Mouse (Mus musculus): ENCODE results near the gene Lamb2. TPM values are rescaled to one million over a fixed set of nuclear protein-coding genes. Genes with fewer than 3 reads are reported as not detected.
A peak's percentile ranks its signal among the peaks of the same experiment; 100 is the strongest.

Gene Lamb2
- polyA plus RNA-seq, 2 experiments: 4.3 to 8.3 TPM

- DNase-seq (ENCODE audit: low read depth in 3 of 3, low spot score in 3 of 3) (no peak), ATAC-seq (ENCODE audit: insufficient read depth) (no peak)
- WGBS (ENCODE audit: insufficient replicate concordance): 74% methylated on average over 10 of the region's 10 CpGs
- TF ChIP-seq CTCF (IDR thresholded peaks at IDR 0.05; ENCODE audit: low read depth): no peak
- TF ChIP-seq EP300 (IDR thresholded peaks at IDR 0.05; ENCODE audit: low read depth): no peak
- peaks cover 7 to 8% of the 10 kb centered on the region in 2 experiments for H3K4me1 ChIP-seq (replicated peaks; ENCODE audit: control insufficient read depth in 2 of 2, insufficient read depth in 2 of 2, low read length in 1 of 2)
- no peak overlapping the region for H3K27ac ChIP-seq
- H3K36me3 ChIP-seq (replicated peaks; ENCODE audit: control insufficient read depth, insufficient read depth, low read depth): peaks cover 74% of the 10 kb centered on the region
- H3K27me3 ChIP-seq (ENCODE audit: control insufficient read depth, insufficient read depth, low read length): no peaks in the 10 kb centered on the region
- no peaks in the 10 kb centered on the region for H3K9me3 ChIP-seq (ENCODE audit: control insufficient read depth, low read length)
- no peak overlapping the region for H3K9ac ChIP-seq (replicated peaks)
- no peak overlapping the region for H3K4me3 ChIP-seq (ENCODE audit: insufficient read depth in 1 of 2, low read depth in 2 of 2, low read length in 2 of 2)
- H3K4me2 ChIP-seq (ENCODE audit: low read depth): no peak overlapping the region
Measured at GRCm38 (mm10) chr9:108494905-108495304, 15.4 kb downstream of the Lamb2 start.

- Histone ChIP-seq H3K9ac (replicated peaks) (no peak overlapping the region), H3K36me3 (replicated peaks; ENCODE audit: control insufficient read depth, insufficient read depth, low read depth) (peaks cover 74% of the 10 kb centered on the region), H3K4me1 (replicated peaks; ENCODE audit: control insufficient read depth in 2 of 2, insufficient read depth in 2 of 2, low read length in 1 of 2) (no peaks in the 10 kb centered on the region), H3K27ac (no peak overlapping the region), H3K27me3 (ENCODE audit: control insufficient read depth, insufficient read depth, low read length) (no peaks in the 10 kb centered on the region), H3K4me2 (ENCODE audit: low read depth) (no peak overlapping the region), H3K9me3 (ENCODE audit: control insufficient read depth, low read length) (no peaks in the 10 kb centered on the region), H3K4me3 (ENCODE audit: insufficient read depth in 1 of 2, low read depth in 2 of 2, low read length in 2 of 2) (no peak overlapping the region)
- ATAC-seq (ENCODE audit: insufficient read depth) (no peak), DNase-seq (ENCODE audit: low read depth in 3 of 3, low spot score in 3 of 3) (no peak)
- no peak for TF ChIP-seq CTCF (IDR thresholded peaks at IDR 0.05; ENCODE audit: low read depth)
- TF ChIP-seq EP300 (IDR thresholded peaks at IDR 0.05; ENCODE audit: low read depth): no peak
- 79% methylated on average over 7 of the region's 7 CpGs for WGBS (ENCODE audit: insufficient replicate concordance)
Measured at GRCm38 (mm10) chr9:108499231-108499630, 19.7 kb downstream of the Lamb2 start.

GRCm38 (mm10) chr9:108499943-108500342 lies 20.4 kb downstream of the Lamb2 start:
- Histone ChIP-seq H3K4me1 (replicated peaks; ENCODE audit: control insufficient read depth in 2 of 2, insufficient read depth in 2 of 2, low read length in 1 of 2) (no peaks in the 10 kb centered on the region), H3K4me2 (ENCODE audit: low read depth) (no peak overlapping the region), H3K9me3 (ENCODE audit: control insufficient read depth, low read length) (no peaks in the 10 kb centered on the region), H3K27ac (no peak overlapping the region), H3K9ac (replicated peaks) (no peak overlapping the region), H3K36me3 (replicated peaks; ENCODE audit: control insufficient read depth, insufficient read depth, low read depth) (peaks cover 67% of the 10 kb centered on the region), H3K27me3 (ENCODE audit: control insufficient read depth, insufficient read depth, low read length) (no peaks in the 10 kb centered on the region), H3K4me3 (ENCODE audit: insufficient read depth in 1 of 2, low read depth in 2 of 2, low read length in 2 of 2) (no peak overlapping the region)
- no peak for ATAC-seq (ENCODE audit: insufficient read depth)
- no peak for DNase-seq (ENCODE audit: low read depth in 3 of 3, low spot score in 3 of 3)
- WGBS (ENCODE audit: insufficient replicate concordance): 91% methylated on average over 15 of the region's 15 CpGs
- TF ChIP-seq CTCF (IDR thresholded peaks at IDR 0.05; ENCODE audit: low read depth) (no peak), EP300 (IDR thresholded peaks at IDR 0.05; ENCODE audit: low read depth) (no peak)

GRCm38 (mm10) chr9:108506901-108507300 lies 27.4 kb downstream of the Lamb2 start:
- no peaks in the 10 kb centered on the region for H3K9me3 ChIP-seq (ENCODE audit: control insufficient read depth, low read length)
- TF ChIP-seq CTCF (IDR thresholded peaks at IDR 0.05; ENCODE audit: low read depth) (no peak), EP300 (IDR thresholded peaks at IDR 0.05; ENCODE audit: low read depth) (no peak)
- no peak overlapping the region for H3K27ac ChIP-seq
- DNase-seq (ENCODE audit: low read depth in 3 of 3, low spot score in 3 of 3): no peak
- H3K4me1 ChIP-seq (replicated peaks; ENCODE audit: control insufficient read depth in 2 of 2, insufficient read depth in 2 of 2, low read length in 1 of 2): peaks cover 7 to 12% of the 10 kb centered on the region in 2 experiments; a peak in 3 of 4 replicates
- WGBS (ENCODE audit: insufficient replicate concordance): 77% methylated on average over 7 of the region's 7 CpGs
- no peak for ATAC-seq (ENCODE audit: insufficient read depth)
- H3K27me3 ChIP-seq (ENCODE audit: control insufficient read depth, insufficient read depth, low read length): no peaks in the 10 kb centered on the region
- peak overlapping the region; percentile 98 for H3K4me2 ChIP-seq (ENCODE audit: low read depth)
- H3K4me3 ChIP-seq (ENCODE audit: insufficient read depth in 1 of 2, low read depth in 2 of 2, low read length in 2 of 2): peak overlapping the region in 1 of 2 experiments; percentile 73; a peak in 2 of 4 replicates
- no peak overlapping the region for H3K9ac ChIP-seq (replicated peaks)
- peaks cover 20% of the 10 kb centered on the region for H3K36me3 ChIP-seq (replicated peaks; ENCODE audit: control insufficient read depth, insufficient read depth, low read depth)

- TF ChIP-seq EP300 (IDR thresholded peaks at IDR 0.05; ENCODE audit: low read depth): no peak
- TF ChIP-seq CTCF (IDR thresholded peaks at IDR 0.05; ENCODE audit: low read depth): no peak
- under 1% methylated on average over 37 of the region's 37 CpGs for WGBS (ENCODE audit: insufficient replicate concordance)
Measured at GRCm38 (mm10) chr9:108507619-108508434, 28.3 kb downstream of the Lamb2 start, which contains the start of gene Qars. Gene Qars (plus strand): TSS chr9:108507706.

More at GRCm38 (mm10) chr9:108507619-108508434, 28.3 kb downstream of the Lamb2 start, which contains the start of gene Qars:
- peak within 1 kb of the TSS; percentile 98 for H3K4me2 ChIP-seq (ENCODE audit: low read depth)
- peak within 1 kb of the TSS; percentile 73 to 83 for H3K4me3 ChIP-seq (ENCODE audit: insufficient read depth in 1 of 2, low read depth in 2 of 2, low read length in 2 of 2)
- no peaks in the 10 kb centered on the region for H3K9me3 ChIP-seq (ENCODE audit: control insufficient read depth, low read length)
- no peaks in the 10 kb centered on the region for H3K27me3 ChIP-seq (ENCODE audit: control insufficient read depth, insufficient read depth, low read length)
- H3K4me1 ChIP-seq (replicated peaks; ENCODE audit: control insufficient read depth in 2 of 2, insufficient read depth in 2 of 2, low read length in 1 of 2): peaks cover 7 to 12% of the 10 kb centered on the region in 2 experiments; a peak in 3 of 4 replicates
- peak within 1 kb of the TSS; percentile 70 for H3K9ac ChIP-seq (replicated peaks)
- peak within 1 kb of the TSS; percentile 80 for H3K27ac ChIP-seq
- ATAC-seq (ENCODE audit: insufficient read depth): peak; percentile 97
- peak; percentile 96 for DNase-seq (ENCODE audit: low read depth in 3 of 3, low spot score in 3 of 3)
- H3K36me3 ChIP-seq (replicated peaks; ENCODE audit: control insufficient read depth, insufficient read depth, low read depth): peaks cover 29% of the 10 kb centered on the region
